Mouse (Mus musculus): Measurements from ENCODE around the gene Opa1. TPM values are rescaled to one million over a fixed set of nuclear protein-coding genes. Genes with fewer than 3 reads are reported as not detected.
A peak's percentile ranks its signal among the peaks of the same experiment; 100 is the strongest.

Gene Opa1
- polyA plus RNA-seq (2015; fragmentation: Nextera tagmentation; extraction: Ambion mirVana), result 53.1 and 57.5 TPM in 2 replicates

DNA sequence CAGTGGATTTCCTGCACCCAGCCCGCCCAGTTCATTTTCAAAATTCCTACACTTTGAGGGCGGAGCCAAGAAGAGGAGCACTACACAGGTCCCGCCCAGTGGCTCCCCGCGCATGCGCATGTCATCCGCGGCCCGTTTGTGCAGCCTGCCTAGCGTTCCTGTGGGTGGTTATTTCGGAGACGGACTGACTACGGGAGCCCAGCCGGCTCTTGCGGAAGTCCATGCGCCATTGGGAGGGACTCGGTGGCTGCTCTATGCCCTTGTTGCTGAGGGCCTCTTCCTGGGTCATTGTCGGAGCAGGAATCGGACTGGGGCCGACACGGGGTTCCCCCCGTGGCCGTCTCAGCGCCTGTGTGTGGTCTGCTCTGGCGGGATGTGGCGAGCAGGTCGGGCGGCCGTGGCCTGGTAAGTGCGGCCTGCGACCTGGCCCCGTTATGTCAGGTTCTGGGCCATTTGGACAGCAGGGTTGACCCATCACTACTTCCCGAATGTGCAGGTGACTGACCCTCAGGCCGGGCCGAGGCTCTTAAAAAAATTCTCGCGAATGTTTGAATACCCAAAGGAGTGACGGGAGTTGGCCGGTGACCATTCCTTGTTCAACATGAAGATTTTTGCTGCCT is at the start of gene Opa1:
Gene Opa1, plus strand, starts transcription at position 168 of the 620 bp plus-strand sequence.
- Histone ChIP-seq H3K4me1 (replicated peaks; ENCODE audit: control insufficient read depth, insufficient read depth, low read length) (peaks cover 12% of the 10 kb centered on the region), H3K36me3 (ENCODE audit: control insufficient read depth, insufficient read depth) (no peaks in the 10 kb centered on the region), H3K9me3 (ENCODE audit: control insufficient read depth, low read length) (no peaks in the 10 kb centered on the region), H3K27ac (ENCODE audit: low read length) (no peak within 1 kb of the TSS), H3K4me2 (ENCODE audit: low read length) (peak within 1 kb of the TSS; percentile 95), H3K4me3 (replicated peaks; ENCODE audit: low read length) (peak within 1 kb of the TSS; percentile 88), H3K27me3 (replicated peaks; ENCODE audit: control insufficient read depth, insufficient read depth, low read length) (no peaks in the 10 kb centered on the region), H3K9ac (replicated peaks; ENCODE audit: low read depth, low read length) (peak within 1 kb of the TSS; percentile 96)
- ATAC-seq, result peak; percentile 99
- under 1% methylated on average over 39 of the region's 39 CpGs for WGBS

DNA sequence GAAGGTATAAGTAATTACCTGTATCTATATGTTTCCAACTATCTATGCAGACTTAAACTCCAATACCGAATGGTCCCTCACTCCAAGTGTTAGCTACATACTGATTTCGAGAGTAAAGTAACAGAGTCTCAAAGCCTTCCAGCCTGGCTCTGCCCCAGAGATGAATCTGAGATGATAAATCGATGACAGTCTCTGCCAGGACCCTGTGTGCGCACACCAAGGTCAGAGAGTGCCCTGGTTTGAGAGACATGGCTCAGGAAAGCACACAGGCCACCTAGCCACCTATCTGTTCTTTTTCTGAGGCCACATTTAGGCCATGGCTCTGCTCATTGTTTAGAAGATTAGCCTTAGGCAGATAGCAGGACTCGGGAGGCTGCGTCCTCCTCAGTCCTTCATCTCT is 45.5 kb upstream of the Opa1 start:
- Histone ChIP-seq H3K9ac (replicated peaks; ENCODE audit: low read depth, low read length) (no peak overlapping the region), H3K4me2 (ENCODE audit: low read length) (no peak overlapping the region), H3K9me3 (ENCODE audit: control insufficient read depth, low read length) (no peaks in the 10 kb centered on the region), H3K4me1 (replicated peaks; ENCODE audit: control insufficient read depth, insufficient read depth, low read length) (peaks cover 5% of the 10 kb centered on the region), H3K27me3 (replicated peaks; ENCODE audit: control insufficient read depth, insufficient read depth, low read length) (no peaks in the 10 kb centered on the region), H3K4me3 (replicated peaks; ENCODE audit: low read length) (no peak overlapping the region), H3K36me3 (ENCODE audit: control insufficient read depth, insufficient read depth) (no peaks in the 10 kb centered on the region), H3K27ac (ENCODE audit: low read length) (no peak overlapping the region)
- no peak for ATAC-seq
- whole genome bisulfite sequencing, result 84% methylated on average over 6 of the region's 6 CpGs

DNA sequence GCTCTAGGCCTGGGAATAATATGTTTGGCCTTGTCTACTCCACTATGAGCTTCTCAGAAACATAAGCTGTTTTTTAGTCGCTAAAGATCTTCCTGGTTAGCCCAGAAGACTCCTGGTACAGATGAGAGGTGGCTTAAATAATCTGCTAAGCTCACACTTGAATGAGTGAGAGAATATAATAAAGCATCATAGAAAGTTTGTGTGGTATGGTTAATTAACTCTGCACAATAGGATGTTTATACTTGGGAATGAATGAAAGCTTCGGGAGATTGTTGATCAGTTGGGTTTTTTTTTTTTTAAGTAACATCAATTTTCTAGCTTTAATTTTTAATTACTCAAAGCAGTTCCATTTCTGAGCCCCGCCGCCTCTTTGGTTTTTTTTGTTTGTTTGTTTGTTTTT is 43.3 kb upstream of the Opa1 start:
- Histone ChIP-seq H3K4me3 (replicated peaks; ENCODE audit: low read length) (no peak overlapping the region), H3K9me3 (ENCODE audit: control insufficient read depth, low read length) (no peaks in the 10 kb centered on the region), H3K27me3 (replicated peaks; ENCODE audit: control insufficient read depth, insufficient read depth, low read length) (no peaks in the 10 kb centered on the region), H3K4me2 (ENCODE audit: low read length) (no peak overlapping the region), H3K36me3 (ENCODE audit: control insufficient read depth, insufficient read depth) (no peaks in the 10 kb centered on the region), H3K9ac (replicated peaks; ENCODE audit: low read depth, low read length) (no peak overlapping the region), H3K27ac (ENCODE audit: low read length) (no peak overlapping the region), H3K4me1 (replicated peaks; ENCODE audit: control insufficient read depth, insufficient read depth, low read length) (peaks cover 5% of the 10 kb centered on the region)
- 43% methylated on average over 4 of the region's 4 CpGs for whole genome bisulfite sequencing
- ATAC-seq, result no peak

DNA sequence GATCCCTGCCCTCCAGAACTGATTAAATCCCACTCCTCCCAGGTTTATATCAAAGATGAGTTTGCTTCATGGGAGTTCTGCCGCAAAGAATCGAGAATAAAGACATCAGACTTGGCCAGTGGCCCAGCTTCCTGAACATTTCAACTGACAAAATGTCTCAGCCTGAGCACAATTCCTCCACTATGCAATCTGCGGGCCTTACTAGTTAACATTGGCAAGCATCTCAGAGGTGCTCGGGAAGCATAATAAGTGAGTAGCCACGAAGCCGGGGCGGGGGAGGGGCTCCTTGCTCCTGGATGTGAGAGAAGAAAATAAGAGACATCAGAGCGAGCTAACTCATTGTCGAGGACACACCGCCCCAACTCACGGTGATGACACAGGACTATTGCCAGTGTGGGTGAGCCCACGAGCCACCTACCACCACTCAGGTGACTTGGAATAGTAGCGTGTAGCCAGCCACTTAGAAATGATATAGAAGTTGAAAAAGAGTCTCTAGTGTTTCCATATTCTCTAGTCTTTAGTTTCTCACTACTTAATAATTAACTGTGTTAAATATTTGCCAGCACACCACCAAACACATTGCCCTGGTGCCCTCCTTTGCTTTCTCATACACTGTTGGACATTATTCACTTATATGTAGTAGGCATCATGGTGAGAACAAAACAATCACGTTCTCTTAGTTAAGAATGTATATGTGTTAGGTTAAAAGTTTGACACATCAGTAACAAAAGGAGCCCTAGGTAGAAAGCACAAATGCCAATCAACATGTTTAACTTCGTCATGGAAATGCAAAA is 42.5 kb upstream of the Opa1 start:
- H3K4me3 ChIP-seq (replicated peaks; ENCODE audit: low read length), result no peak overlapping the region
- no peak overlapping the region for H3K4me2 ChIP-seq (ENCODE audit: low read length)
- H3K4me1 ChIP-seq (replicated peaks; ENCODE audit: control insufficient read depth, insufficient read depth, low read length), result peaks cover 9% of the 10 kb centered on the region
- no peaks in the 10 kb centered on the region for H3K27me3 ChIP-seq (replicated peaks; ENCODE audit: control insufficient read depth, insufficient read depth, low read length)
- ATAC-seq, result peak; percentile 63; the same call in 1 of the 2 replicates
- no peaks in the 10 kb centered on the region for H3K9me3 ChIP-seq (ENCODE audit: control insufficient read depth, low read length)
- no peak overlapping the region for H3K9ac ChIP-seq (replicated peaks; ENCODE audit: low read depth, low read length)
- H3K36me3 ChIP-seq (ENCODE audit: control insufficient read depth, insufficient read depth), result no peaks in the 10 kb centered on the region
- WGBS, result 32% methylated on average over 15 of the region's 15 CpGs
- H3K27ac ChIP-seq (ENCODE audit: low read length), result no peak overlapping the region

DNA sequence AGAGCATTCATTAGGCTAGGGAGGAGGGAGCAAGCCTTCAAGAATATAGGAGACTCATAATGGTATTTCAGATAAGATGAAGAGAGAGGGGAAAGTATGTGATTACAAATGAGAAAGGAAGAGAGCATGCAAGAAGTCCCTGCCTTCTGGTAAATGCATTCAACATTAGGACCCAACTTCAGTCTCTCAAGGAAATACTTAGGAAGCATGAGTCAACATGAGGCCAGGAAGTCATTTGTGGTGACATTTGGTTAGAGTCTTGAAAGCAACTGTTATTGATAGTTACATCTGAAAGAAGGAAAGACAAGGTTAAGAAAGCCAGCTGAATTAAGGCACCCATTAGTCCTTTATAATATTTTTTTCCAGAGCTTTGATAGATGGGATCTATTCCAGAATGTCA is 39.2 kb upstream of the Opa1 start:
- Histone ChIP-seq H3K27ac (ENCODE audit: low read length) (no peak overlapping the region), H3K4me1 (replicated peaks; ENCODE audit: control insufficient read depth, insufficient read depth, low read length) (peaks cover 9% of the 10 kb centered on the region), H3K4me3 (replicated peaks; ENCODE audit: low read length) (no peak overlapping the region), H3K36me3 (ENCODE audit: control insufficient read depth, insufficient read depth) (no peaks in the 10 kb centered on the region), H3K4me2 (ENCODE audit: low read length) (no peak overlapping the region), H3K9me3 (ENCODE audit: control insufficient read depth, low read length) (no peaks in the 10 kb centered on the region), H3K27me3 (replicated peaks; ENCODE audit: control insufficient read depth, insufficient read depth, low read length) (no peaks in the 10 kb centered on the region), H3K9ac (replicated peaks; ENCODE audit: low read depth, low read length) (no peak overlapping the region)
- ATAC-seq, result no peak

DNA sequence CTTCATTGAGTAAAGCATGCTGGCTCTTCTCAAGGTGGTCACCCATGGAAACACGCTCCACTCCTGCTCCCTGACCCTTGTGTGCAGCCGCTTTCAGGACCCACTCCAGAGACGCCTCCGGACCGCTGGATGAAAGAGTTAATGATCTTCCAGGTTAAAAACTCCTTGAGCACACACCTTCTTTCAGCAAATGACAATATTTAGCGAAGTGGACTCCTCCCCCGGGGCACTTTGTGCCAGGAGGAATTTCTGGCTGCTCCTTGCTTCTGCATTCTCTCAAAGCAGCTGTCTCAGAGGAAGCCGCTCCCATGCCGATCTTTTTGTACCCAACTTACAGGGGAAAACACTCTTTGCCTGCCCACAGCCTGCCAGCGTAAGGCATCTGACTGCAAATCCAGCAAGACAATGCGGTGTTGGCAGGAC is 37.9 kb upstream of the Opa1 start:
- Histone ChIP-seq H3K4me1 (replicated peaks; ENCODE audit: control insufficient read depth, insufficient read depth, low read length) (peaks cover 7% of the 10 kb centered on the region), H3K27ac (ENCODE audit: low read length) (no peak overlapping the region), H3K9me3 (ENCODE audit: control insufficient read depth, low read length) (no peaks in the 10 kb centered on the region), H3K27me3 (replicated peaks; ENCODE audit: control insufficient read depth, insufficient read depth, low read length) (no peaks in the 10 kb centered on the region), H3K4me3 (replicated peaks; ENCODE audit: low read length) (no peak overlapping the region), H3K36me3 (ENCODE audit: control insufficient read depth, insufficient read depth) (no peaks in the 10 kb centered on the region), H3K4me2 (ENCODE audit: low read length) (peak overlapping the region; percentile 11; the same call in 1 of the 2 replicates), H3K9ac (replicated peaks; ENCODE audit: low read depth, low read length) (no peak overlapping the region)
- whole genome bisulfite sequencing, result 57% methylated on average over 11 of the region's 11 CpGs
- ATAC-seq, result no peak

DNA sequence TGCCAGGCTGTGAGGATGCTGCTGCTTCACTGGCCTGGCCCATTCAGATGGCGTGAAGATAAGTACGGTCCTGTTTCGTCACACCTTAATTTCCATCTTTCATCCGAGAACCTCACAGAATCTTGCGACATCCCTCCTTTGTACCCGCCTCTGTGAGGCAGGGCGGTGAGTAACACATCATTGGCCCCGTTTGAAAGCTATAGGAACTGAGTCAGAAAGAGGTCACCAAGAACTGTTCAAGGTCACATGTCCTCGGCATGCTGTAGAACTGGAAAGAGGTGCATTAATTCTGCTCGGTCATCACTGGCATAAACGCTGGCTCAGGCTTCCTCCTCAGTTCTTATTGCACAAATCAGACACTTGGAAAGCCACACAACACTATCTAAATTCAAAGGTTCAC is 34.3 kb upstream of the Opa1 start, which contains the start of gene Atp13a4:
Gene Atp13a4, minus strand, starts transcription at position 36 of the 400 bp plus-strand sequence.
- Histone ChIP-seq H3K4me2 (ENCODE audit: low read length) (no peak within 1 kb of the TSS), H3K4me1 (replicated peaks; ENCODE audit: control insufficient read depth, insufficient read depth, low read length) (peaks cover 4% of the 10 kb centered on the region; the same call in 1 of the 2 replicates), H3K9me3 (ENCODE audit: control insufficient read depth, low read length) (no peaks in the 10 kb centered on the region), H3K4me3 (replicated peaks; ENCODE audit: low read length) (no peak within 1 kb of the TSS), H3K9ac (replicated peaks; ENCODE audit: low read depth, low read length) (no peak within 1 kb of the TSS), H3K27ac (ENCODE audit: low read length) (no peak within 1 kb of the TSS), H3K27me3 (replicated peaks; ENCODE audit: control insufficient read depth, insufficient read depth, low read length) (0 out of 2 replicates have a peak, but pooled peaks cover 2% of the 10 kb centered on the region), H3K36me3 (ENCODE audit: control insufficient read depth, insufficient read depth) (no peaks in the 10 kb centered on the region)
- ATAC-seq, result no peak
- 81% methylated on average over 11 of the region's 11 CpGs for WGBS

DNA sequence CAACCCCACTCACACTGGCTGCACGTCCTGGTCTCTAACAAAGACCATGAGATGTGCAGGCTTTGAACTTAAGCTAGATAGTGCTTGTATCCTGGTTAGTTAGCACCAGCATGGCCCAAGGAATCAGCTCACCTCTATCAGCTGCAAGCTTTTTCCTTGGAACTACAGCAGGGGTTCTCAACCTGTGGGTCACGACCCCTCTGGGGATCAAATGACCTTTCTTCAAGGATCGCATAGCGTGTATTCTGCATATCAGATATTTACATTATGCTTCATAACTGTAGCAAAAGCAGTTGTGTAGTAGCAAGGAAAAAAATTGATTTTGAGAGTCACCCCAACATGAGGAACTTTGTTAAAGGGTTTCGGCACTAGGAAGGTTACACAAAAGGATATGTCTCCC is 19.5 kb upstream of the Opa1 start:
- Histone ChIP-seq H3K4me1 (replicated peaks; ENCODE audit: control insufficient read depth, insufficient read depth, low read length) (0 out of 2 replicates have a peak, but pooled peaks cover 2% of the 10 kb centered on the region), H3K27me3 (replicated peaks; ENCODE audit: control insufficient read depth, insufficient read depth, low read length) (no peaks in the 10 kb centered on the region), H3K9me3 (ENCODE audit: control insufficient read depth, low read length) (no peaks in the 10 kb centered on the region), H3K9ac (replicated peaks; ENCODE audit: low read depth, low read length) (no peak overlapping the region), H3K4me2 (ENCODE audit: low read length) (no peak overlapping the region), H3K4me3 (replicated peaks; ENCODE audit: low read length) (no peak overlapping the region), H3K36me3 (ENCODE audit: control insufficient read depth, insufficient read depth) (no peaks in the 10 kb centered on the region), H3K27ac (ENCODE audit: low read length) (no peak overlapping the region)
- ATAC-seq, result no peak
- WGBS, result 90% methylated on average over 5 of the region's 5 CpGs

DNA sequence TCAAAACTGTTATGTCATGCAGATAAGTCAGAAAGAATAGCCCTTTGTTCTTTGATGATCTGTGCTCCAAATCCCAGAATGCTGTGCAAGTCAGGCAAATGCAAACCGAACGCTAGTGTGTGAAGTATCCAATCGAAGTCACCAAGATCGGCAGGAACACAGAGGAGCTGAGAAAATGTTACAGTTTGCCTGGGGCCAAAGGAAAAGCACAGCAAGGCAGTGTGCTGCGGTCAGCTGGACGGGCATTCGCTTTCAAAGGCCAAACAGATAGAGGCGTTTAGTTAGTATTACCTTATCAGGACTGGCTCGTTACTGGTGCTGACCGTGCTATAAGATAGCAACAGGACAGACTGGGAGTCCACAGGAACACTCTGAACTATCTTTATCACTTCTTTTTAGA is 18.7 kb upstream of the Opa1 start:
- Histone ChIP-seq H3K27me3 (replicated peaks; ENCODE audit: control insufficient read depth, insufficient read depth, low read length) (no peaks in the 10 kb centered on the region), H3K4me1 (replicated peaks; ENCODE audit: control insufficient read depth, insufficient read depth, low read length) (0 out of 2 replicates have a peak, but pooled peaks cover 2% of the 10 kb centered on the region), H3K9ac (replicated peaks; ENCODE audit: low read depth, low read length) (no peak overlapping the region), H3K4me2 (ENCODE audit: low read length) (no peak overlapping the region; the same call in 1 of the 2 replicates), H3K9me3 (ENCODE audit: control insufficient read depth, low read length) (no peaks in the 10 kb centered on the region), H3K4me3 (replicated peaks; ENCODE audit: low read length) (no peak overlapping the region), H3K36me3 (ENCODE audit: control insufficient read depth, insufficient read depth) (no peaks in the 10 kb centered on the region), H3K27ac (ENCODE audit: low read length) (no peak overlapping the region)
- ATAC-seq, result peak; percentile 43
- WGBS, result 53% methylated on average over 10 of the region's 10 CpGs
